Mouse (Mus musculus) embryonic facial prominence, embryonic 11.5 days (tissue): ENCODE measurements around the gene Idh2. TPM values are rescaled to one million over a fixed set of nuclear protein-coding genes. Genes with fewer than 3 reads are reported as not detected.

ENCODE experiments used
- ATAC-seq: fragments of 200-750 bp; cut with Nextera tagmentation; replicated peaks from 2 replicates; pipeline ENCODE4 v1.8.0; 2017; ENCODE audit warnings: low read depth; ENCODE audit not compliant: insufficient number of reproducible peaks, low FRiP score, low TSS enrichment
- DNase-seq: peaks from one replicate; pipeline ENCODE4 v3.0.0-alpha.2; 2015; ENCODE audit warnings: low spot score
- H3K27ac ChIP-seq: fragments of 300-500 bp; sonication (generic); replicated peaks from 2 replicates; pipeline ENCODE4 v1.5.1; 2014; ENCODE audit warnings: mild to moderate bottlenecking, low read depth, low read length, control low read depth
- H3K27me3 ChIP-seq: fragments of 300-500 bp; sonication (generic); 2 replicates; pipeline ENCODE4 v1.6.1; 2014; ENCODE audit warnings: mild to moderate bottlenecking, low read length, moderate library complexity, mixed read lengths; ENCODE audit not compliant: control insufficient read depth, insufficient read depth
- H3K36me3 ChIP-seq: fragments of 300-500 bp; sonication (generic); replicated peaks from 2 replicates; pipeline ENCODE4 v1.6.1; 2014; ENCODE audit warnings: low read depth, mild to moderate bottlenecking, low read length, moderate library complexity, mixed read lengths; ENCODE audit not compliant: control insufficient read depth, insufficient read depth
- H3K4me1 ChIP-seq: fragments of 300-500 bp; sonication (generic); 2 replicates; pipeline ENCODE4 v1.6.1; 2014; ENCODE audit warnings: low read length, mixed read lengths; ENCODE audit not compliant: control insufficient read depth, insufficient read depth
- H3K4me2 ChIP-seq: fragments of 300-500 bp; sonication (generic); 2 replicates; pipeline ENCODE4 v1.6.1; 2014; ENCODE audit warnings: low read depth, mild to moderate bottlenecking, control low read depth, low read length, moderate library complexity
- H3K4me3 ChIP-seq: fragments of 300-500 bp; sonication (generic); 2 replicates; pipeline ENCODE4 v1.5.1; 2014; ENCODE audit warnings: low read depth, low read length, control low read depth
- H3K9ac ChIP-seq: fragments of 300-500 bp; sonication (generic); replicated peaks from 2 replicates; pipeline ENCODE4 v1.6.1; 2014; ENCODE audit warnings: mild to moderate bottlenecking, control low read depth, low read length
- H3K9me3 ChIP-seq: fragments of 300-500 bp; sonication (generic); replicated peaks from 2 replicates; pipeline ENCODE4 v1.6.1; 2016; ENCODE audit warnings: mild to moderate bottlenecking, low read length, inconsistent platforms, mixed read lengths; ENCODE audit not compliant: control insufficient read depth
- WGBS: fragments of 180-500 bp; shearing (Covaris S2); extraction: QIAGEN DNeasy Blood & Tissue Kit; methylation state at CpG from one replicate; pipeline ENCODE4 v1.1.7; 2014; 5-methylcytosine and 5-hydroxymethylcytosine counted together
- polyA plus RNA-seq: library from polyadenylated mRNA; unstranded; fragments of >200 nt; fragmentation: Nextera tagmentation; extraction: Ambion mirVana; gene quantifications from 2 replicates; pipeline ENCODE4 v1.2.1, GENCODE M21; 2014

Idh2 gene
- polyA plus RNA-seq, 1 experiment from 2014 or later, result 488 TPM

DNA sequence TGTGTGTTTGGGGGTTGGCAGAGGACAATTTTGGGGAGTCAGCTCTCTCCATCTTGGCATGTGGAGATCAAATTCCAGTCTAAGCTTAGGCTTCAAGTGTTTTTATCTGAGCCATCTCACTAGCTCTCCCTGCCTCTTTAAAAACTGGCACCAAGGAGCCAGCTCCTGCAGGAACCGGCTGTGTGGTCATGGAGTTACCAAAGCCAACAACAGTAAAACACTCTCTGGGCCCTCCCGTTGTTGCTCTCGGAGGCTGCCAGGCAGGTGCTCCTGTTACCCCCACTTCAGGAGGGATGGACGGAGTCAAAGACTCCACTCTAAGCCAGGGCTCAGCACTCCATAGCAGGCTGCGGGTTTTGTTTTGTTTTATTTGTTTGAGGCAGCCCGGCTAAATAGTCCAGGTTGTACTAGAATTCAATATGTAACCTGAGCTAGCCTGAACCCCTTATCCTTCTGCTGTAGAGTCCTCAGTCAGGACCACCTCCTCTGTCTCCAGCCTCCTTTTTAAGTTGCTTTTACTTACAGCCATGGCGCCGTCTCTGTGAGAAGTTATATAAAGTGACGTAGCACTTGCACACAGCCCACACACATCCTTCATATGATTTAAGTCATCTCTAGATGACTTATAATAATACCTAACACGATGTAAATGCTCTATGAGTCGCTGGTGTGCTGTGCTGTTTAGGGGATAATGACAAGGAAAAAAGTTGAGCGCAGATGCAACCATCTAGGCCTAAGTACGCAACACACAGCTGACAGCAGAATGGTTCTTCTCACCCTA is 48.3 kb downstream of the Idh2 start:
- no peaks in the 10 kb centered on the region for H3K9me3 ChIP-seq
- no peak overlapping the region for H3K9ac ChIP-seq
- WGBS, result 75% methylated on average over 13 of the region's 13 CpGs
- no peak for ATAC-seq
- no peak overlapping the region for H3K4me2 ChIP-seq
- H3K27me3 ChIP-seq, result no peaks in the 10 kb centered on the region
- no peaks in the 10 kb centered on the region for H3K36me3 ChIP-seq
- no peak for DNase-seq
- H3K27ac ChIP-seq, result no peak overlapping the region
- peaks cover 6% of the 10 kb centered on the region for H3K4me1 ChIP-seq
- H3K4me3 ChIP-seq, result no peak overlapping the region

DNA sequence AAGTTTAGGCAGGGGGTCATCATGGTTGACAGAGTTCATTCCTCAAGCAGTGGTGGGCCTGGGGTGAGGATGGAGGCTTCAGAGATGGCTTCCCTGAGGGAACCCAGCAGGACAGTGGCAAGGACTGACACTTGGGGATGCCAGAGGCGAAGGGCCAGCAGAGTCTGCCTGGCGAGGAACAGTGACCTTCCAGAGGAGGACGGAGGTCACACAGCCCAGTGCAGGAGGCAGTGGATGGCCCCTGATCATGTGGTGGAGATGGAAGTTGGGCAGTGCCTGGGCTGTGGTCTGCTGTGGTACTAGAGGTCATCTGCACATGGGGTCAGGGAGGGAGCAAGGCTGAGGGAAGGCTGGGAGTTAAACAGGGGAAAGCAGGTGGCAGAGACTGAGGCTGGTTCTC is 49.9 kb downstream of the Idh2 start:
- Histone ChIP-seq H3K4me3 (no peak overlapping the region), H3K4me1 (peaks cover 6% of the 10 kb centered on the region), H3K9me3 (no peaks in the 10 kb centered on the region), H3K36me3 (no peaks in the 10 kb centered on the region), H3K27me3 (no peaks in the 10 kb centered on the region), H3K4me2 (no peak overlapping the region), H3K9ac (no peak overlapping the region), H3K27ac (no peak overlapping the region)
- ATAC-seq (no peak), DNase-seq (no peak)
- 76% methylated on average over 3 of the region's 3 CpGs for WGBS

DNA sequence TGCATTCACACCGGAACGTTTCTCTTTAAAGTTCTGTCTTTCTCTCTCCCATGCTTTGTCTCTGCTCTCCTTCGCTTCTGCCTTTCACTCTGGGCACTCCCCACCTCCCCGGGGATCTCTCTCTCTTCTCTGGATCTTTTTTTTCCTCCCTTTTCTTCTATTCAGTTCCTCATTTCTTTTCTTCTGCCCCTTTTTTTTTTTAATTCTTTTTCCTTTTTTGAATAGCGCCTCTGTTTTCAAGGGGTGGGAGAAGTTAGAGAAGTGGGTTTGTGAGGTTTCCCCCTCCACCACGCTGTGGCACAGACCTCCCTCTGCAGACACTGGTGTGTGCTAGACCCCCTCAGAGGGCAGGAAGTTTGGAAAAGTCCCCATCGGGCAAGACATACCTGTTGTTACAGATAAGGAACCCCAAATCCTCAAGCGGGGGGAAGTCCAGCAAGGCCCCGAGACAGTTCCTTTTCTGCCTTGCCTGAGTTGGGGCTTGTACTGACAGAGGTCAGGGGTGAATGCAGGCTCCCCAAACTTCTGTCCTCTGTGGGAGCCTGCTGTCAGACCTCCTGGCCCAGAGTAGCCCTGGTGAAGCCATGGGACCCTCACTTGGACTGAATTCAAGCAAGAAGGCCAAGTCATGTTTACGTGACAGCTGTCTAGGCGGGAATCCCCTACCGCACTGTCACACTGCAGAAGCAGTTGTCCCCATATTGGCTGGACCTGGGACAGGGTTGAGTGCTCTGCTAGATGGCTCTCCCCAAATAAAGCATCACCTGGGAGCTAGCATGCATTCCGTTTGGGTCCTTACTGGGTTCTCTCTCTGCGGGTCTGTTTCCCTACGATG is 51.1 kb downstream of the Idh2 start:
- H3K4me1 ChIP-seq, result no peaks in the 10 kb centered on the region; the same call in 1 of the 2 replicates

GRCm38 (mm10) chr7:80063244-80063643 is 51.9 kb downstream of the Idh2 start:
- no peak overlapping the region for H3K4me2 ChIP-seq
- H3K4me3 ChIP-seq, result no peak overlapping the region
- H3K4me1 ChIP-seq, result peaks cover 5% of the 10 kb centered on the region; the same call in 1 of the 2 replicates
- no peak for ATAC-seq
- no peaks in the 10 kb centered on the region for H3K27me3 ChIP-seq
- no peaks in the 10 kb centered on the region for H3K9me3 ChIP-seq
- no peak overlapping the region for H3K9ac ChIP-seq
- no peak overlapping the region for H3K27ac ChIP-seq
- 72% methylated on average over 5 of the region's 5 CpGs for WGBS
- no peak for DNase-seq
- no peaks in the 10 kb centered on the region for H3K36me3 ChIP-seq

More for the DNA sequence above, 51.1 kb downstream of the Idh2 start:
- H3K36me3 ChIP-seq, result no peaks in the 10 kb centered on the region
- H3K9ac ChIP-seq, result no peak overlapping the region
- ATAC-seq (no peak), DNase-seq (no peak)
- no peak overlapping the region for H3K4me3 ChIP-seq
- no peaks in the 10 kb centered on the region for H3K27me3 ChIP-seq
- WGBS, result 72% methylated on average over 15 of the region's 15 CpGs
- H3K4me2 ChIP-seq, result no peak overlapping the region
- no peak overlapping the region for H3K27ac ChIP-seq
- no peaks in the 10 kb centered on the region for H3K9me3 ChIP-seq

DNA sequence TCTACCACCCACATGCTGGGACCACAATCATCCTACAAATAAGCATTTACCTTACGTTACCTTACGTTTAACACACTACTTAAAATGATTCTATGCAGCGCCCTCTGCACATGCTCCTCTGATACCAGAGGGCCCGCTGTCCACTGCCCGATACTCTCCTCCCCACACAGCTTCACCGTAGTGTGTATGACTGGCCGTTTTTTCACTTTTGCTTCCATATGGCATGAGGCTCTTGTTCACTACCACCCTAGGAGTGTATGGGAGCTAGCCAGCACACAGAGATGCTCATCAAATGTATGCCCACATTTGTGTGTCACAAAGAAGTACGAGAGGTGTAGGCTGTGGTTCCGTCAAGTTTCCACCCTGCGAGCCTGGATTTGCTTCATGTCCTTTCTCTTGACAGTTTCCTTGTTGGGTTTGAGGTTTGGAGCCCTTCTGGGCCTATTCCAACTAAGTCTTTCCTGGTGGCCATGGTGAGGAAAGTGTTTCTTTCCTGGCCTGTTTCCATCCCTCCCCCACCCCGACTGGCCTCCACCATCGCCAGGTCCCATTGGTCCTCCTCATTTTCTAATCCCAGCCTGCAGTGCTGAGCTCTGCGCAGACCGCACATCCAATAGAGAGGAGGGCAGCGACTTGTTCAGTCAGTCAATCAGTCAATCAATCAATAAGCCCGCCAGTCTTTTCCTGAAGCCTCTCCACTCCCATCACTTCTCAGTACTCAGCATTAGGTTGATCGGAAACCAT is 52.9 kb downstream of the Idh2 start:
- no peak for ATAC-seq
- H3K4me1 ChIP-seq, result peaks cover 5% of the 10 kb centered on the region; the same call in 1 of the 2 replicates

GRCm38 (mm10) chr7:80060012-80060778 is 55.0 kb downstream of the Idh2 start:
- Histone ChIP-seq H3K27me3 (no peaks in the 10 kb centered on the region), H3K9ac (no peak overlapping the region), H3K27ac (no peak overlapping the region), H3K4me3 (no peak overlapping the region), H3K9me3 (no peaks in the 10 kb centered on the region), H3K4me1 (peaks cover 5% of the 10 kb centered on the region; the same call in 1 of the 2 replicates), H3K4me2 (no peak overlapping the region), H3K36me3 (no peaks in the 10 kb centered on the region)
- 88% methylated on average over 10 of the region's 10 CpGs for WGBS
- DNase-seq, result no peak
- ATAC-seq, result no peak

More for the DNA sequence above, 52.9 kb downstream of the Idh2 start:
- H3K27ac ChIP-seq, result no peak overlapping the region
- 92% methylated on average over 17 of the region's 17 CpGs for WGBS
- DNase-seq, result no peak
- no peak overlapping the region for H3K4me2 ChIP-seq
- H3K9me3 ChIP-seq, result no peaks in the 10 kb centered on the region
- H3K4me3 ChIP-seq, result no peak overlapping the region
- H3K36me3 ChIP-seq, result no peaks in the 10 kb centered on the region
- no peak overlapping the region for H3K9ac ChIP-seq
- no peaks in the 10 kb centered on the region for H3K27me3 ChIP-seq

DNA sequence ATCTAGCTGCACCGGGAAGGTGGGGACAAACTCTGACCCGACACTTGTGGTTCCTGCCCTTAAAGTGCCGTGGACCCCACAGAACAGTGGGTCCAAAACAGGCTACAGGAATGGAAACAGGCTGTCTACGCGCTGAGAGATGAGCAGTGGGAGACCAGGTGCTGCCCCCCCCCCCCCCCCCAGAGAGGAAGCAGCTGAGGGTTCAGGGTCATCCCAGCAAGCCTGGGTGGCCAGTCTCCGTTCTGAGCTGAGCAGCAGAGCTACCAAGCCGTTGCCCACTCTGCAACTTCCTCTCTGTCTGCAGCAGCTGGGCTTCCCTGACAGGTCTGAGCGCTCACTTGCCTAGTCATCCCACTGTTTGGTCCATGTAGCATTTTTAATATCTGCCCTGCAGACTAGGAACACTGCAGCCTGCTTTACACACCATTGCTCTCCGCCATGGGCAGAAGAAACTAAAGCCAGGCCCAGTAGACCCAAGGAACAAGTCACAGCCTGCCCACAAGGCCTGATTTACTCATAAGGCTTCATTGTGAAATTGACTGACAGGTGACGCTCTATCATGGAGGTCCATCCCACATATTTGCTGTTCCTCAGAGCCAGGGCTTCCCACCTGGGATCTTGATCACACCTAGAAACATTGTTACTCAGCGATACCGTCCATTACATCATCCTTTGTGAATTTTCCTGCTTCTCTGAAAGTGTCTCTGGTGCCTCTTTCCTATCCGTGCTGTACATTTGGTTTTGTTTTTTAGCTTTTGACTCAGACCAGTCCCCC is 55.9 kb downstream of the Idh2 start:
- Histone ChIP-seq H3K4me3 (no peak overlapping the region), H3K4me2 (no peak overlapping the region), H3K4me1 (peaks cover 5% of the 10 kb centered on the region; the same call in 1 of the 2 replicates), H3K9ac (no peak overlapping the region; the same call in 1 of the 2 replicates), H3K27me3 (no peaks in the 10 kb centered on the region), H3K36me3 (no peaks in the 10 kb centered on the region), H3K9me3 (no peaks in the 10 kb centered on the region), H3K27ac (no peak overlapping the region; the same call in 1 of the 2 replicates)
- DNase-seq (no peak), ATAC-seq (no peak)
- WGBS, result 73% methylated on average over 13 of the region's 13 CpGs
